Comparison of ENCODE assay signal across 22 mouse cellular contexts in the genomic region with DNA sequence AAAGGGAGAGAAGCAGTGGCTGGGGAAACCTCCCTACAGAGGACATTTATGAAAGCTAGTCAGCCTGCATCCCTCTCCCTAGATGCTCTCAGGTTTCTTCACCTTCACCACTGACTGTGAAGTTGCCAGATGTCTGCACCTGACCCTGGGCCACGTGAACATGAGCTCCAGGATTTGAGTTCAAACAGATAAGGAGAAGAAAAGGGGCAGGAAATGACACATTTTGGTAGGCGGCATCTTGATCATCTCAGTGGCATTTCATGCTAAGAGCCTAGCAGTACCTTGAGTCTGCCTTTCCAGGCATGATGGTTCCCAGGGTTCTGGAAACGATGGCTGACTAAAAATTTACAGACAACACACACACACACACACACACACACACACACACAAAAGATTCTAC.
DNase-seq lines count a peak whose midpoint lies in the region; ATAC-seq lines count a peak whose summit lies in the region.
"Had no signal": no experiment of that assay in that cellular context is flagged by ENCODE, and none has a peak within 500 bp of the region (broad histone marks: within the 10 kb centered on the region; RNA-seq: fewer than 3 reads in every experiment).

No protein-coding gene starts in this region.

- no peak overlapping the region for H3K4me2 ChIP-seq in kidney, embryonic 15.5 days
- H3K4me2 ChIP-seq: forebrain, embryonic 13.5 days; heart, embryonic 13.5 days; hindbrain, embryonic 13.5 days had no signal

- peak; percentile 42 for DNase-seq in CD4-positive helper T cell, adult 2 months (ENCODE audit: low read depth, low spot score)
- peak; percentile 36 for DNase-seq in CD4-positive, CD25-positive, alpha-beta regulatory T cell, adult 2 months (ENCODE audit: low read depth, low spot score)
- DNase-seq in induced T-regulatory cell, adult 2 months (ENCODE audit: low read depth), result peak; percentile 57
- peak; percentile 40 for DNase-seq in thymus, postnatal 14 days
- DNase-seq in cerebellum, postnatal 10 days, result no peak
- DNase-seq in right cerebral cortex, adult 2 months (ENCODE audit: low spot score in 2 of 2), result no peak
- no peak for DNase-seq in spleen, postnatal 36 days (ENCODE audit: low spot score in 2 of 2)
- DNase-seq: adrenal gland, adult 8-10 months; adrenal gland, postnatal 25 days; cerebellum, adult 11-12 months; cerebellum, adult 8-10 months; cerebellum, postnatal 14 days; forebrain, postnatal 0 days; gastrocnemius, postnatal 25 days; heart, adult 2 months had no signal

- peaks cover 4% of the 10 kb centered on the region for H3K4me1 ChIP-seq in kidney, embryonic 15.5 days

- H3K27ac ChIP-seq in kidney, embryonic 15.5 days, result no peak overlapping the region
- H3K27ac ChIP-seq: forebrain, embryonic 10.5 days; forebrain, embryonic 13.5 days; heart, adult 2 months; heart, embryonic 10.5 days; heart, embryonic 13.5 days; hindbrain, embryonic 13.5 days had no signal

- H3K9ac ChIP-seq in kidney, embryonic 15.5 days, result no peak overlapping the region
- H3K9ac ChIP-seq: forebrain, embryonic 13.5 days; forebrain, postnatal 0 days; heart, embryonic 13.5 days; hindbrain, embryonic 13.5 days had no signal

- ATAC-seq in kidney, embryonic 15.5 days (replicated peaks; ENCODE audit: low FRiP score), result no peak
- ATAC-seq: forebrain, embryonic 13.5 days; forebrain, postnatal 0 days; hindbrain, embryonic 16.5 days had no signal

- WGBS in kidney, embryonic 15.5 days, result 55% methylated on average over 3 of the region's 3 CpGs

- no peaks in the 10 kb centered on the region for H3K9me3 ChIP-seq in kidney, embryonic 15.5 days (replicated peaks)
- H3K9me3 ChIP-seq: forebrain, embryonic 13.5 days; heart, embryonic 10.5 days; heart, embryonic 13.5 days; hindbrain, embryonic 13.5 days had no signal

- no peaks in the 10 kb centered on the region for H3K27me3 ChIP-seq in kidney, embryonic 15.5 days
- H3K27me3 ChIP-seq: forebrain, embryonic 13.5 days; heart, embryonic 13.5 days; hindbrain, embryonic 13.5 days had no signal

- H3K36me3 ChIP-seq in kidney, embryonic 15.5 days, result no peaks in the 10 kb centered on the region
- H3K36me3 ChIP-seq: heart, embryonic 10.5 days; heart, embryonic 13.5 days; hindbrain, embryonic 13.5 days had no signal

- no peak overlapping the region for H3K4me3 ChIP-seq in kidney, embryonic 15.5 days (replicated peaks)
- H3K4me3 ChIP-seq: forebrain, embryonic 10.5 days; forebrain, embryonic 13.5 days; heart, adult 2 months; heart, embryonic 10.5 days; heart, embryonic 13.5 days; hindbrain, embryonic 13.5 days had no signal

Comparison
In these comparisons a context has a peak if more than half of its experiments do, and no peak if none do; other contexts are left out.
1. DNase-seq: peak in CD4-positive helper T cell, adult 2 months (single experiment), CD4-positive, CD25-positive, alpha-beta regulatory T cell, adult 2 months (single experiment), induced T-regulatory cell, adult 2 months (single experiment) and thymus, postnatal 14 days (single experiment); none in cerebellum, postnatal 10 days (0 of 2), right cerebral cortex, adult 2 months (0 of 2) and spleen, postnatal 36 days (0 of 2).